Mouse (Mus musculus) liver, embryonic 14.5 days (tissue): ENCODE measurements around the gene Brms1.

ENCODE experiments used
- CTCF ChIP-seq: IDR thresholded peaks from 2 replicates; pipeline ENCODE4 v1.5.1; 2016; ENCODE audit warnings: antibody characterized with exemption, low read depth, control low read depth
- EP300 ChIP-seq: IDR thresholded peaks from 2 replicates; pipeline ENCODE4 v1.6.1; 2016; ENCODE audit warnings: antibody characterized with exemption, low read depth

DNA sequence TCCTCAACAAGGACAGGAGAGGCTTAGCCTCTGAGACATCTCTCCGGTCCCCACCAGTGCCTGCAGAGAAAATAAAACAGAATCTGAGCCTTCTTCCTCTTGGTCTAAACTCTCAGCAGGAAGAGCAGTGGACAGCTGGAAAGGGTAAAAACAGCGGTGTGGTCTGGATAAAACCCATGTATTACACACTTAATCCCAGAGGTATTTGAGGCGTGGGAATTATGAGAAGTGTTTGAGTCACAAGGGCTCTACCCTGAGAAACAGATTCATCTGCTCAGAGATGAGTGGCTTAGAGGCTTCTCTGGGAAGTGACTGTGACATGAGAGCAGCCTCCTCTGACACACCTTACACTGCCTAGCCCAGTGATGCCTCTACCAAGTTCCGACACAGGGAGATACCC, 23.5 kb upstream of the Brms1 start:
- TF ChIP-seq EP300, result no peak
- no peak for TF ChIP-seq CTCF
